Mouse (Mus musculus) erythroblast, adult 5-6 weeks (primary cell): ENCODE data around the gene AB124611. TPM values are rescaled to one million over a fixed set of nuclear protein-coding genes. Genes with fewer than 3 reads are reported as not detected.
A peak's percentile ranks its signal among the peaks of the same experiment; 100 is the strongest.
"Not testable (repeated sequence)": the region's sequence is repeated elsewhere in the genome, so short reads cannot be mapped to it uniquely, and the experiment has no call there.

Experiments used
- ATAC-seq: replicated peaks from 2 replicates; pipeline ENCODE4 v1.8.0; 2016; ENCODE audit warnings: moderate number of reproducible peaks, mild to moderate bottlenecking, moderate TSS enrichment, inconsistent platforms; ENCODE audit not compliant: poor library complexity, low FRiP score, severe bottlenecking
- total RNA-seq, 2 experiments: library from RNA; stranded (forward) in 1 of 2; stranded (reverse) in 1 of 2; fragments of 150-400 nt in 1 of 2; fragments of 200-764, 138-1000 nt in 1 of 2; gene quantifications; 2 replicates each; pipeline versions ENCODE4 v1.2.3 to v1.2.4; 2015 to 2017; ENCODE audit warnings: low replicate concordance in 2 of 2

The AB124611 gene
- total RNA-seq, 2 experiments from 2014 or later = 37.3 to 42.3 TPM

DNA sequence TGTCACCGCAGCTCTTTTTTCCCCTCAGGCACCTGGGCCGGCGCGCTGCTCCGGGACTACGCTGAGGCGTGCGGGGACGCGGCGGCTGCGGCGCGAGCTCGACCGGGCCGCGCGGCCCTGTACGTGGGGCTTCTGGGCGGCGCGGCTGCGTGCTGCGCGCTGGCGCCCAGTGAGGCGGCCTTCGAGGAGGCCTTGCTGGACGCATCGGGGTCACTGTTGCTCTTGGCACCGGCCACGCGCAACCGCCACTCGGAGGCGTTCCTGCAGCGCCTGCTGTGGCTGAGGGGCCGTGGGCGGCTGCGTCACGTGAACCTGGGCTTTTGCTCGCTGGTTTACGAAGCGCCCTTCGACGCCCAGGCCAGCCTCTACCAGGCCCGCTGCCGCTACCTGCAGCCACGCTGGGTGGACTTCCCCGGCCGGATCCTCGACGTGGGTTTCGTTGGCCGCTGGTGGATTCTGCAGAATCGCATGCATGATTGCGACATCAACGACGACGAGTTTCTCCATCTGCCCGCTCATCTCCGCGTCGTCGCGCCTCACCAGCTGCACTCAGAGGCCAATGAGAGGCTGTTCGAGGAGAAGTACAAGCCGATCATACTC lies 67.2 kb downstream of the AB124611 start:
- ATAC-seq = peak; percentile 28

DNA sequence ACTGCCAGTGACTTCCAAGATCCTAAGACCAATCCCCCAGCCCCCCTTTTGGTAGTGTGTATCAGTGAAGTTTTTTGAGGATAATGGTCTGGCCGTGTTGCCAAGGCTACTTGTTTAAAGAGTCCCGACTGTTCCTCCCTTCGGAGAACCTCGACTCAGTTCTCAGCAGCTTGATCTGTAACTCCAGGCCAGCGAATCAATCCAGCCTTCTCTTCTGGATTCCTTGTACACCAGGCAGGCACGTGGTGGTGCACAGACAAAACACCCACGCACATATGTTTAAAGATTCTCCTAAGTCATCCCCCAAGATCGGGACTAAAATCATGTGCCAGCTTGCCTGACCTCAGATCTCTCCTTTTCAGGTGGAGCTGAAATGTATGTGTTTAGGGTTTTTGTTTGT lies 68.4 kb downstream of the AB124611 start:
- not testable (repeated sequence) for ATAC-seq

DNA sequence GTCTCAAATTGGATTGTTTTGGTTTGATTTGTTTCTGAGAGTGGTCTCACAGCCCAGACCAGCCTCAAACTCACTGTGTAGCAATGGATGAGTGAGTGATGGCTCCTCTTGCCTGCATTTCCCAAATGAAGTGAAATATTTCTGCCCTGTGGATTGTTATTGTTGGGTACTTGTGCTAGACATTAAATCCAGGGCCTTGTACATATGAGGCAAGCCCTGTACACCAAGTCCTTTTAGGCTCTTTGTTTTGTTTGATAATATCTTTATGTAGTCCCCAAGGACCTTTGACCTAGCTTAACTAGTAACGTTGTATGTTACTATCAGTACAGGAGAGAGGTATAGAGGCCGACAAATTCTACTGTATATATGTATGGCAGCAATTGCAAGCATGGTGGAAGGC lies 68.9 kb downstream of the AB124611 start:
- no peak for ATAC-seq

Other genes starting within 250 kb of the AB124611 start
- 14.0 and 26.7 TPM in 2 replicates for gene Kri1, start 238.2 kb upstream of the AB124611 start, total RNA-seq (2015; ENCODE audit: low replicate concordance)
- gene Kri1, start 238.2 kb upstream of the AB124611 start, total RNA-seq (2017; ENCODE audit: low replicate concordance) = 16.7 and 22.3 TPM in 2 replicates
- 29.4 and 40.1 TPM in 2 replicates for gene Cdkn2d, start 234.8 kb upstream of the AB124611 start, total RNA-seq (2015; ENCODE audit: low replicate concordance)
- 15.9 and 25.5 TPM in 2 replicates for gene Cdkn2d, start 234.8 kb upstream of the AB124611 start, total RNA-seq (2017; ENCODE audit: low replicate concordance)
- 0.58 TPM in 1 of 2 replicates, not detected in the other for gene Ap1m2, start 213.8 kb upstream of the AB124611 start, total RNA-seq (2015; ENCODE audit: low replicate concordance)
- gene Ap1m2, start 213.8 kb upstream of the AB124611 start, total RNA-seq (2017; ENCODE audit: low replicate concordance) = not detected in 2 replicates
- 10.6 and 17.1 TPM in 2 replicates for gene Slc44a2, start 205.5 kb upstream of the AB124611 start, total RNA-seq (2015; ENCODE audit: low replicate concordance)
- 11.7 and 14.5 TPM in 2 replicates for gene Slc44a2, start 205.5 kb upstream of the AB124611 start, total RNA-seq (2017; ENCODE audit: low replicate concordance)
- gene Ilf3, start 158.3 kb upstream of the AB124611 start, total RNA-seq (2015; ENCODE audit: low replicate concordance) = 12.5 and 15.2 TPM in 2 replicates
- 14.2 and 16.5 TPM in 2 replicates for gene Ilf3, start 158.3 kb upstream of the AB124611 start, total RNA-seq (2017; ENCODE audit: low replicate concordance)
- 1.7 and 8.8 TPM in 2 replicates for gene Qtrt1, start 114.3 kb upstream of the AB124611 start, total RNA-seq (2015; ENCODE audit: low replicate concordance)
- gene Qtrt1, start 114.3 kb upstream of the AB124611 start, total RNA-seq (2017; ENCODE audit: low replicate concordance) = 1.4 and 5.1 TPM in 2 replicates
- gene Dnm2, start 101.3 kb upstream of the AB124611 start, total RNA-seq (2015; ENCODE audit: low replicate concordance) = 40.5 and 46.4 TPM in 2 replicates
- 72.2 and 100 TPM in 2 replicates for gene Dnm2, start 101.3 kb upstream of the AB124611 start, total RNA-seq (2017; ENCODE audit: low replicate concordance)
- gene Tmed1, start 15.9 kb upstream of the AB124611 start, total RNA-seq (2015; ENCODE audit: low replicate concordance) = 2.1 and 3.6 TPM in 2 replicates
- 0.85 and 5.9 TPM in 2 replicates for gene Tmed1, start 15.9 kb upstream of the AB124611 start, total RNA-seq (2017; ENCODE audit: low replicate concordance)
- 35.7 and 90.5 TPM in 2 replicates for gene Carm1, start 20.7 kb downstream of the AB124611 start, total RNA-seq (2015; ENCODE audit: low replicate concordance)
- gene Carm1, start 20.7 kb downstream of the AB124611 start, total RNA-seq (2017; ENCODE audit: low replicate concordance) = 51.5 and 54.9 TPM in 2 replicates
- 11.1 and 16.7 TPM in 2 replicates for gene Timm29, start 66.5 kb downstream of the AB124611 start, total RNA-seq (2015; ENCODE audit: low replicate concordance)
- 16.2 and 17.0 TPM in 2 replicates for gene Timm29, start 66.5 kb downstream of the AB124611 start, total RNA-seq (2017; ENCODE audit: low replicate concordance)
- 1.3 and 2.3 TPM in 2 replicates for gene Yipf2, start 66.7 kb downstream of the AB124611 start, total RNA-seq (2015; ENCODE audit: low replicate concordance)
- 2.6 and 5.7 TPM in 2 replicates for gene Yipf2, start 66.7 kb downstream of the AB124611 start, total RNA-seq (2017; ENCODE audit: low replicate concordance)
- gene Smarca4, start 90.0 kb downstream of the AB124611 start, total RNA-seq (2015; ENCODE audit: low replicate concordance) = 18.4 and 19.6 TPM in 2 replicates
- gene Smarca4, start 90.0 kb downstream of the AB124611 start, total RNA-seq (2017; ENCODE audit: low replicate concordance) = 25.8 and 33.6 TPM in 2 replicates
- gene Ldlr, start 197.3 kb downstream of the AB124611 start, total RNA-seq (2015; ENCODE audit: low replicate concordance) = 2.5 and 6.9 TPM in 2 replicates
- gene Ldlr, start 197.3 kb downstream of the AB124611 start, total RNA-seq (2017; ENCODE audit: low replicate concordance) = 3.7 and 5.4 TPM in 2 replicates
- gene Spc24, start 234.1 kb downstream of the AB124611 start, total RNA-seq (2015; ENCODE audit: low replicate concordance) = 28.0 and 63.8 TPM in 2 replicates
- gene Spc24, start 234.1 kb downstream of the AB124611 start, total RNA-seq (2017; ENCODE audit: low replicate concordance) = 23.6 and 31.9 TPM in 2 replicates